Mouse (Mus musculus): Measurements from ENCODE around the gene Dgkh.

GRCm38 (mm10) chr14:78775226-78775625 lies 42.6 kb upstream of the Dgkh start:
- TF ChIP-seq EP300 (IDR thresholded peaks at IDR 0.05; ENCODE audit: low read depth): no peak
- TF ChIP-seq CTCF (IDR thresholded peaks at IDR 0.05; ENCODE audit: low read depth): no peak

All from liver, postnatal 0 days (tissue).